Mouse (Mus musculus) brain, embryonic 14.5 days (tissue): ENCODE results near the gene Olfr1412.

ENCODE experiments used
- CTCF ChIP-seq: fragments of 200-500 bp; IDR thresholded peaks from 2 replicates; pipeline ENCODE4 v1.5.1; 2012; ENCODE audit warnings: inconsistent platforms, mild to moderate bottlenecking, moderate library complexity, borderline replicate concordance; ENCODE audit not compliant: insufficient read depth, insufficient read length; ENCODE audit errors: extremely low read depth
- POLR2A ChIP-seq: fragments of 200-500 bp; IDR thresholded peaks from 2 replicates; pipeline ENCODE4 v1.6.1; 2012; ENCODE audit warnings: mild to moderate bottlenecking, inconsistent platforms, borderline replicate concordance; ENCODE audit not compliant: poor library complexity, insufficient read depth, insufficient read length, severe bottlenecking; ENCODE audit errors: extremely low read depth

GRCm38 (mm10) chr1:92539071-92539470 is 46.5 kb upstream of the Olfr1412 start:
- TF ChIP-seq POLR2A (no peak), CTCF (no peak)
